Mouse (Mus musculus): ENCODE results near the gene Ppp1r9a. TPM values are rescaled to one million over a fixed set of nuclear protein-coding genes. Genes with fewer than 3 reads are reported as not detected.

The Ppp1r9a gene
- polyA plus RNA-seq, 1 experiment = 0.04 TPM

DNA sequence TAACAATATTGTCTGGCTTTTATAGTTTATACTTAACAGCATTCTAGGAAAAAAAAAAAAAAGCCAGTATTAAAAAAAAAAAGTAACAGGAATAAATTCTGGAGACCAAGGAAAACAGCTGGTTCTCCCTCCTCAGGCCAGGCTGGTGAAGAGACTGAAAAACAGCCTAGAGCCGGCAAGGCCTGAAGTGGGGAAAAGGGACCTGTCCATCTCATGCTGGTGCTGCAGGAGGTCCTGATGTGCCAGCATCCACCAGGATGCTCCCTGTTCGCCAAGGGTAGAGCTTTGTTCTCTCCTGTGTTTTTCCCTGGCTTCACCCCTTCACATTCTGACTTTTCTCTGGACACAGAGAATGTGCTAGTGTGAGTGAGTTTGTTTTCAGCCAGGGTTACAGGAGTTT is 112.5 kb downstream of the Ppp1r9a start:
- H3K79me2 ChIP-seq (ENCODE audit: control insufficient read depth, insufficient read depth) = no peaks in the 10 kb centered on the region
- no peak for TF ChIP-seq MYOG (IDR thresholded peaks at IDR 0.05; ENCODE audit: control insufficient read depth, extremely low read depth, insufficient read length)
- no peak for TF ChIP-seq FOSL1 (IDR thresholded peaks at IDR 0.05; ENCODE audit: insufficient read depth, low read length, poor library complexity, severe bottlenecking)
- TF ChIP-seq MAX (IDR thresholded peaks at IDR 0.05) = no peak
- no peak for TF ChIP-seq CTCF (IDR thresholded peaks at IDR 0.05; ENCODE audit: control insufficient read depth, insufficient read depth, insufficient read length)
- no peaks in the 10 kb centered on the region for H3K27me3 ChIP-seq (ENCODE audit: control insufficient read depth, insufficient read depth, insufficient read length)
- H3ac ChIP-seq (ENCODE audit: control insufficient read depth, insufficient read length, low read depth) = no peak overlapping the region
- no peaks in the 10 kb centered on the region for H3K79me3 ChIP-seq (ENCODE audit: low read depth)
- H3K4me3 ChIP-seq (ENCODE audit: insufficient read depth, poor library complexity, severe bottlenecking) = no peak overlapping the region
- H3K36me3 ChIP-seq (ENCODE audit: control insufficient read depth, insufficient read depth) = no peaks in the 10 kb centered on the region

- Histone ChIP-seq H3K79me3 (ENCODE audit: low read depth) (no peaks in the 10 kb centered on the region), H3K36me3 (ENCODE audit: control insufficient read depth, insufficient read depth) (no peaks in the 10 kb centered on the region), H3K4me3 (ENCODE audit: insufficient read depth, poor library complexity, severe bottlenecking) (no peak overlapping the region), H3ac (ENCODE audit: control insufficient read depth, insufficient read length, low read depth) (no peak overlapping the region), H3K27me3 (ENCODE audit: control insufficient read depth, insufficient read depth, insufficient read length) (no peaks in the 10 kb centered on the region), H3K79me2 (ENCODE audit: control insufficient read depth, insufficient read depth) (no peaks in the 10 kb centered on the region)
- no peak for TF ChIP-seq CTCF (IDR thresholded peaks at IDR 0.05; ENCODE audit: control insufficient read depth, insufficient read depth, insufficient read length)
- TF ChIP-seq USF1 (IDR thresholded peaks at IDR 0.05; ENCODE audit: low read depth) = no peak
- TF ChIP-seq MYOD1 (IDR thresholded peaks at IDR 0.05; ENCODE audit: control insufficient read depth, insufficient read length, low read depth) = no peak
- no peak for TF ChIP-seq MYOG (IDR thresholded peaks at IDR 0.05; ENCODE audit: control insufficient read depth, extremely low read depth, insufficient read length)
- no peak for TF ChIP-seq CEBPB (IDR thresholded peaks at IDR 0.05; ENCODE audit: low read depth)
- TF ChIP-seq FOSL1 (IDR thresholded peaks at IDR 0.05; ENCODE audit: insufficient read depth, low read length, poor library complexity, severe bottlenecking) = no peak
- no peak for TF ChIP-seq MAX (IDR thresholded peaks at IDR 0.05)
Observed at GRCm38 (mm10) chr6:5017945-5018511, 115.3 kb downstream of the Ppp1r9a start.

DNA sequence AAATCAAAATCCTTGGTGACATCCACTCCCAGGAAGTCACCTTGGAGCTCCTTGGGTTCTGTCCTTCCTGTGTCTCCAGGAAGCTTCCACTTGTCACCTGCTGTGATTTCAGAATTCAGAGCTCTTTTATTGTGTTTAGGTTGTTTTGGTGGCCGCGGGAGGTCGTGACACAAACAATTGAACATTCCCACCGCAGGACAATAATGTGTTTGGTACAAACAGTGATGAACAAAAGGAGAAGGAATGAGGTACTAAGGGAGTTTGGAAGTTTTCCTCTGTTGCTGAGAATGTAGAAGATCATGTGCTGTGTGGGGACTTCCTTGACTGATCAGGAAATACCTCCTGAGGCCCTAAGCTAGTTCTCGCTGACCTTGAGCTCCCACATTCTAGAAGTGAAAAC is 116.5 kb downstream of the Ppp1r9a start:
- TF ChIP-seq MAX (IDR thresholded peaks at IDR 0.05) (no peak), FOSL1 (IDR thresholded peaks at IDR 0.05; ENCODE audit: insufficient read depth, low read length, poor library complexity, severe bottlenecking) (no peak), MYOD1 (IDR thresholded peaks at IDR 0.05; ENCODE audit: control insufficient read depth, insufficient read length, low read depth) (no peak)
- H3K4me3 ChIP-seq (ENCODE audit: insufficient read depth, poor library complexity, severe bottlenecking) = no peak overlapping the region
- no peaks in the 10 kb centered on the region for H3K27me3 ChIP-seq (ENCODE audit: control insufficient read depth, insufficient read depth, insufficient read length)
- no peaks in the 10 kb centered on the region for H3K79me3 ChIP-seq (ENCODE audit: low read depth)
- H3K36me3 ChIP-seq (ENCODE audit: control insufficient read depth, insufficient read depth) = no peaks in the 10 kb centered on the region
- H3K79me2 ChIP-seq (ENCODE audit: control insufficient read depth, insufficient read depth) = no peaks in the 10 kb centered on the region
- no peak overlapping the region for H3ac ChIP-seq (ENCODE audit: control insufficient read depth, insufficient read length, low read depth)

DNA sequence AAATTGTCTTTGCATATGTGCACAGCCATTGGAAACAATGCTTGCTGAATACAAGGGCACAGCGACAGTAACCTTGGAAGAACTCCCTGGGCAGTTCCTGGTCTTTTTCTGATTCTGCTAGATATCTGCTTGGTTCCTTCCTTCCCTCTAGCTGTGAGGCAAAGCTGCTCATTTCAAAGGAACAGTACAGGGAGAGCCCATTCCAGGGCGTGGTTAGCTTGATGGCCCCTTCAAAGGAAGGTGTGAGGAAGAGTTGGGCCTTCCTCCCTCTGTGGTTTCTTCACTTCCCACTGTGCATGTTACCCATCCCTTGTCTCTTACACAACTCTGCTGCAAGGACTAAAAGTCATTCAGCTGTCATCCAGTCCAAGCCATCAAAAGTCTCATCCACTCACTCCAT is 117.3 kb downstream of the Ppp1r9a start:
- TF ChIP-seq CTCF (IDR thresholded peaks at IDR 0.05; ENCODE audit: control insufficient read depth, insufficient read depth, insufficient read length) = no peak
- no peak for TF ChIP-seq MAX (IDR thresholded peaks at IDR 0.05)
- no peak for TF ChIP-seq USF1 (IDR thresholded peaks at IDR 0.05; ENCODE audit: low read depth)
- no peak for TF ChIP-seq FOSL1 (IDR thresholded peaks at IDR 0.05; ENCODE audit: insufficient read depth, low read length, poor library complexity, severe bottlenecking)
- TF ChIP-seq MYOG (IDR thresholded peaks at IDR 0.05; ENCODE audit: control insufficient read depth, extremely low read depth, insufficient read length) = no peak
- TF ChIP-seq CEBPB (IDR thresholded peaks at IDR 0.05; ENCODE audit: low read depth) = no peak
- no peak for TF ChIP-seq MYOD1 (IDR thresholded peaks at IDR 0.05; ENCODE audit: control insufficient read depth, insufficient read length, low read depth)
- H3ac ChIP-seq (ENCODE audit: control insufficient read depth, insufficient read length, low read depth) = no peak overlapping the region
- no peaks in the 10 kb centered on the region for H3K79me3 ChIP-seq (ENCODE audit: low read depth)
- no peaks in the 10 kb centered on the region for H3K27me3 ChIP-seq (ENCODE audit: control insufficient read depth, insufficient read depth, insufficient read length)
- no peaks in the 10 kb centered on the region for H3K79me2 ChIP-seq (ENCODE audit: control insufficient read depth, insufficient read depth)
- no peaks in the 10 kb centered on the region for H3K36me3 ChIP-seq (ENCODE audit: control insufficient read depth, insufficient read depth)
- no peak overlapping the region for H3K4me3 ChIP-seq (ENCODE audit: insufficient read depth, poor library complexity, severe bottlenecking)

GRCm38 (mm10) chr6:5020510-5020909 is 117.8 kb downstream of the Ppp1r9a start:
- H3K4me3 ChIP-seq (ENCODE audit: insufficient read depth, poor library complexity, severe bottlenecking) = no peak overlapping the region
- no peaks in the 10 kb centered on the region for H3K27me3 ChIP-seq (ENCODE audit: control insufficient read depth, insufficient read depth, insufficient read length)
- TF ChIP-seq CEBPB (IDR thresholded peaks at IDR 0.05; ENCODE audit: low read depth) (no peak), FOSL1 (IDR thresholded peaks at IDR 0.05; ENCODE audit: insufficient read depth, low read length, poor library complexity, severe bottlenecking) (no peak), MAX (IDR thresholded peaks at IDR 0.05) (no peak), USF1 (IDR thresholded peaks at IDR 0.05; ENCODE audit: low read depth) (no peak), MYOG (IDR thresholded peaks at IDR 0.05; ENCODE audit: control insufficient read depth, extremely low read depth, insufficient read length) (no peak), MYOD1 (IDR thresholded peaks at IDR 0.05; ENCODE audit: control insufficient read depth, insufficient read length, low read depth) (no peak), CTCF (IDR thresholded peaks at IDR 0.05; ENCODE audit: control insufficient read depth, insufficient read depth, insufficient read length) (no peak)
- no peak overlapping the region for H3ac ChIP-seq (ENCODE audit: control insufficient read depth, insufficient read length, low read depth)
- H3K79me2 ChIP-seq (ENCODE audit: control insufficient read depth, insufficient read depth) = no peaks in the 10 kb centered on the region
- H3K36me3 ChIP-seq (ENCODE audit: control insufficient read depth, insufficient read depth) = no peaks in the 10 kb centered on the region
- no peaks in the 10 kb centered on the region for H3K79me3 ChIP-seq (ENCODE audit: low read depth)

GRCm38 (mm10) chr6:5022677-5023076 is 120.0 kb downstream of the Ppp1r9a start:
- no peak for TF ChIP-seq USF1 (IDR thresholded peaks at IDR 0.05; ENCODE audit: low read depth)
- TF ChIP-seq CTCF (IDR thresholded peaks at IDR 0.05; ENCODE audit: control insufficient read depth, insufficient read depth, insufficient read length) = no peak
- TF ChIP-seq CEBPB (IDR thresholded peaks at IDR 0.05; ENCODE audit: low read depth) = no peak
- no peak for TF ChIP-seq MYOD1 (IDR thresholded peaks at IDR 0.05; ENCODE audit: control insufficient read depth, insufficient read length, low read depth)
- TF ChIP-seq FOSL1 (IDR thresholded peaks at IDR 0.05; ENCODE audit: insufficient read depth, low read length, poor library complexity, severe bottlenecking) = no peak
- no peak for TF ChIP-seq MYOG (IDR thresholded peaks at IDR 0.05; ENCODE audit: control insufficient read depth, extremely low read depth, insufficient read length)
- H3K79me2 ChIP-seq (ENCODE audit: control insufficient read depth, insufficient read depth) = no peaks in the 10 kb centered on the region
- H3K27me3 ChIP-seq (ENCODE audit: control insufficient read depth, insufficient read depth, insufficient read length) = no peaks in the 10 kb centered on the region
- no peak overlapping the region for H3K4me3 ChIP-seq (ENCODE audit: insufficient read depth, poor library complexity, severe bottlenecking)
- H3K36me3 ChIP-seq (ENCODE audit: control insufficient read depth, insufficient read depth) = no peaks in the 10 kb centered on the region
- no peak overlapping the region for H3ac ChIP-seq (ENCODE audit: control insufficient read depth, insufficient read length, low read depth)
- no peaks in the 10 kb centered on the region for H3K79me3 ChIP-seq (ENCODE audit: low read depth)
